Mouse (Mus musculus) urinary bladder, adult 2 months (tissue): ENCODE measurements around the gene Plau. TPM values are rescaled to one million over a fixed set of nuclear protein-coding genes. Genes with fewer than 3 reads are reported as not detected.

Experiments
- DNase-seq: peaks from one replicate; pipeline ENCODE4 v3.0.0; 2022; ENCODE audit warnings: low spot score
- polyA plus RNA-seq: library from polyadenylated mRNA; depleted of rRNA; stranded (reverse); fragments of >200 nt; gene quantifications from 2 replicates; pipeline ENCODE4 v1.2.3, GENCODE M21; 2012

The Plau gene
- polyA plus RNA-seq, 1 experiment: 80.6 TPM

GRCm38 (mm10) chr14:20806116-20806840 lies 30.2 kb upstream of the Plau start:
- peak; percentile 66 for DNase-seq

- no peak for DNase-seq
Measured at GRCm38 (mm10) chr14:20809349-20809748, 27.1 kb upstream of the Plau start.

GRCm38 (mm10) chr14:20809820-20810219 lies 26.6 kb upstream of the Plau start:
- no peak for DNase-seq

GRCm38 (mm10) chr14:20811236-20811635 lies 25.2 kb upstream of the Plau start:
- DNase-seq: no peak

- DNase-seq: no peak
Measured at GRCm38 (mm10) chr14:20811779-20812406, 24.6 kb upstream of the Plau start.

- no peak for DNase-seq
Measured at GRCm38 (mm10) chr14:20815448-20815847, 21.0 kb upstream of the Plau start.

GRCm38 (mm10) chr14:20824517-20824916 lies 11.9 kb upstream of the Plau start:
- DNase-seq: no peak

GRCm38 (mm10) chr14:20825516-20825915 lies 10.9 kb upstream of the Plau start:
- DNase-seq: no peak

- DNase-seq: peak; percentile 9
Measured at GRCm38 (mm10) chr14:20827061-20827460, 9.4 kb upstream of the Plau start.

GRCm38 (mm10) chr14:20827491-20827890 lies 9.0 kb upstream of the Plau start:
- DNase-seq: peak; percentile 6

GRCm38 (mm10) chr14:20828524-20828923 lies 7.9 kb upstream of the Plau start:
- DNase-seq: no peak

GRCm38 (mm10) chr14:20829523-20830366 lies 6.7 kb upstream of the Plau start:
- no peak for DNase-seq

GRCm38 (mm10) chr14:20831141-20831910 lies 5.1 kb upstream of the Plau start:
- DNase-seq: no peak

- no peak for DNase-seq
Measured at GRCm38 (mm10) chr14:20831915-20832314, 4.5 kb upstream of the Plau start.

GRCm38 (mm10) chr14:20833525-20833924 lies 2.9 kb upstream of the Plau start:
- no peak for DNase-seq

GRCm38 (mm10) chr14:20834136-20834535 lies 2.3 kb upstream of the Plau start:
- DNase-seq: no peak

- no peak for DNase-seq
Measured at GRCm38 (mm10) chr14:20836905-20837376, 481 bp downstream of the Plau start.

- no peak for DNase-seq
Measured at GRCm38 (mm10) chr14:20837681-20838080, 1.2 kb downstream of the Plau start.

- DNase-seq: no peak
Measured at GRCm38 (mm10) chr14:20841526-20841925, 5.1 kb downstream of the Plau start.

- no peak for DNase-seq
Measured at GRCm38 (mm10) chr14:20842629-20843028, 6.2 kb downstream of the Plau start.

GRCm38 (mm10) chr14:20844126-20844525 lies 7.7 kb downstream of the Plau start:
- DNase-seq: no peak
